Mouse (Mus musculus) stomach, postnatal 0 days (tissue): ENCODE measurements around the gene Olfr613.

ENCODE experiments used
- CTCF ChIP-seq: IDR thresholded peaks from 2 replicates; pipeline ENCODE4 v1.5.1; 2016; ENCODE audit warnings: antibody characterized with exemption, low read depth, mild to moderate bottlenecking, moderate library complexity
- EP300 ChIP-seq: optimal IDR thresholded peaks from 2 replicates; pipeline ENCODE3; 2016; ENCODE audit warnings: antibody characterized with exemption

GRCm38 (mm10) chr7:103555779-103556178 lies 7.9 kb downstream of the Olfr613 start, which contains the start of gene Olfr615:
- no peak for TF ChIP-seq CTCF
- TF ChIP-seq EP300, result no peak
